Mouse (Mus musculus): ENCODE data around the gene Gm49387.

- TF ChIP-seq GATA1 (IDR thresholded peaks at IDR 0.05; ENCODE audit: low read length) (no peak), TAL1 (IDR thresholded peaks at IDR 0.05; ENCODE audit: low read length) (no peak)
Measured at GRCm38 (mm10) chr14:31656386-31656785, 15.7 kb upstream of the Gm49387 start.

All from erythroblast, embryonic 14.5 days (primary cell).